Mouse (Mus musculus) cerebellum, postnatal 14 days (tissue): ENCODE results near the gene Shank2.

Experiments used
- DNase-seq, 2 experiments: peaks; one replicate each; pipeline ENCODE4 v3.0.0; 2021; ENCODE audit warnings: mixed read lengths in 2 of 2

Shank2 gene

DNA sequence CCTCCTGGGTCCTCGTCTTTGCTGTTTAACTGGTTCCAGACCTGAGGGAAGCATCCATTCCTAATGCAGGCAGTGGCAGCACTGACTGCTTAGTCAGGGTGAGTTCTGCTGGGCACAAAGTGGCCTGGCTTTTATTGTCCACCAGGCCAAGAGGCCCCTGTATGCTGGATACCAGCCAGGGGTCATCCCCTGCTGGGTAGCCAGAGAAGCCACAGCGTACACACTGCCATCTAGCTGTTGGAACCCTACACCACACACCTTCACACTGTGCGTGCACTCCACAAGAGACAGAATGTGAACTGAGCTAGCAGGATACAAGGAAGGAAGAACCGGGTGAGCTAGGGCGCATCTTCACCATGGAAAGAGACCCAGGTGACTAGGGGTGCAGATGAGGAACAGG lies 233.1 kb downstream of the Shank2 start:
- DNase-seq, result peak; percentile 49 to 66

DNA sequence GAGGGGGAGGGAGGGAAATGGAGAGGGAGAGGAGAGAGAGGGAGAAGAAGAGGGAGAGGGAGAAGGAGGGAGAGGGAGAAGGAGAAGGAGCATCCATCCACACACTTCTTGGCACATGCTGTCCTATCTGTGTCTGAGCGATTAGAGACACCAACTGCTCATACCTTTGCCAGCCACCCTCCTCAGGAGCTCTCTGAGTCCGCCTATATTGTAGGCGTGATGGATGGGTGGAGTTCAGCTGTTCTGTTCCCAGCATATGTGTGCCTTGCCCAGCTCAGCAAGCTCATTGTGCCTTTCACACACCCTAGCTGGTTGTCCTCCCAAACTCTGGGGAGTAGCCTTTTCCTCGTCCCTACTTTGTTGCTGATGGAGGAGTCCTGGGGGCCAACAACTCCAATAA lies 233.8 kb downstream of the Shank2 start:
- DNase-seq, result no peak

DNA sequence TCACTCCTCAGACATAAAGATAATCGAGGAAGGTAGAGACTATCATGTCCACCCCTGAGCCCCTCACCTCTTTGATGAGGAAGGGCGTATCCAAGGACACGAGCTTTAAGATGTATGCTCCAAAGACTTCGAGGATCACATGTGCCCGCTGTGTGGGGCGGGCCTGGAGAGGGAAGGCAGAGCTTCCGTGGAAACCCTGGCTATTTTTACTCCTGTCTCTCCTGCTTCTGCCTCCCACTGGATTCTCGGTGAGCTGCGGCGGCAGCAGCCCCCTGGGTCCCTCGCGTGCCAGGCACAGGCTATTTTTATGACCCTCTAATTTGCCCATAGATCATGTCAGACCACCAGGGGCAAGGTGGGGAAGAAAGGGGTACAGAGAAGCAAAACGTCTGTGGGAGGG lies 235.1 kb downstream of the Shank2 start:
- no peak for DNase-seq

DNA sequence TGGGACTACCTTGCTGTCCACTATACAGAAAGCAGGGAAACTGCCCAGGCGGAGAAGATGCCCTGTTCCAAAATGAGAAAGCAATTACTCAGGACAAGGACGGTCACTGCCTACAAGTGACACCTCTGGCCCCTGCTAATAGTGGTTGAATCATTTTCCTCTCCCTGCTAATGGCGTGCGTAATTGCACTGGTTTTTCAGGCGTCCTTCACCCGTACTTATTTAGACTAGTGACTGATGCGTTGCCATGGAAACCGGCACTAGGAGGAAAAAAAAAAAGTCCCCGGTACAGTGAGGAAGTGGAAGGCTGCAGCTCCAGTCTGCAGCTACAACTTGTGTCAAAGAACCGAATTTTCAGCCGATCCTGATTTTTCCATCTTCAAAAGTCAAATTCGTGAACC lies 236.7 kb downstream of the Shank2 start:
- DNase-seq, result peak; percentile 41 to 53

DNA sequence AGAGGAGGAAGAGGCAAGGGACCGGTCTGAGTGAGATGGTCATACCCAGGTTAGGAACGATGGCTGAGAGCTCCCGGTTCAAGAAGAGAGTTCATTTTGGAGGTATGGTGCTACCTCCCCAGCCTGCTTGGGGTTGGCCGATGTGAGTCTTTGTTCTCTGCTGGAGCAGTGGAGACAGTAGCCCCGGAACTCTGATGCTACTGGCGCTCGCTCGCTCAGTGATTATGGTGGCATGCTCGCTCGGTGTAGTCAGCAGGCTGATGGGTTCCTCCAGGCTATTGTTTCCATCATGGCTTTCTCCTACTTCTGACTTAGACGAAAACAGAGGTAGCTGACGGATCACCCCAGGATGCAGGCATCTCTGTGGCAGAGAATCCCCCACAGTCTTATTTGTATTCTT lies 237.3 kb downstream of the Shank2 start:
- DNase-seq, result no peak

DNA sequence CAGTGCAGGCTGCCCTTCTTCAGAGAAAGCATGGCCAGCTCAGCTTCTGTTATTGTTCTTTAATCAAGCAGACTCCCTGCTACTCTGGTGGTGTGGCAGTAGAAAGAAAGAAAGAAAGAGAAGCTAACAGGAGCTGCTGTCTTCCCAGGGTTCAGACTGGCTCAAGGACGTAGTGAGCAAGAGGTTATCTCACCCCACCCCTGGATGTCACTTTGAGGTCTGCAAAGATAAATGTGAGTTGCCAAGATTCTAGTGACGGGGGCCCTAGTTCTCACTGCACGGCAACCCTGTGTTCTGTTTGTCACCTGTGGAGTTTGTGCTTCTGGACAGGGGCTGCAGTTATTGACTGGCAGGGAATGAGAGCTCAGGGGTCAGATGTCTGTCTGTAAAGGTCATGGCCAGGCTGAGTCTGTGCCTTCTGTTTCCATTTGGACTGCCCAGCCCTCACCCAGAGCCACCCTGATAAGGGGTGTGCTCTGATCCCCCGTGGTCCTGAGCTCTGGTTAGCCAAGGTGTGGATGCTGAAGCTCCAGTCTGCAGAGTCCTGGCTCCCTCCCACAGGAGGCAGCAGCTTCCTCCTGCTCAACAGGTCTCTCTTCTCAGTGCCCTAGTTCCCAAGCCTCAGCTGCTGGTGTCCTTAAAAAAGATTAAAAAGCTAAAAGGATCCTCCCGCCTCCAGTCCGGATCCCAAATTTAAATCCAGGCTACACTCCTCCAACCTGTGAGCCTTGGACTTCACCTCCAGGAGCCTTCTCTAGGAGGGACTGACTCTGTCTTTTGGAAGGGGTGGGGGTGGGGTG lies 238.0 kb downstream of the Shank2 start:
- DNase-seq, result no peak

DNA sequence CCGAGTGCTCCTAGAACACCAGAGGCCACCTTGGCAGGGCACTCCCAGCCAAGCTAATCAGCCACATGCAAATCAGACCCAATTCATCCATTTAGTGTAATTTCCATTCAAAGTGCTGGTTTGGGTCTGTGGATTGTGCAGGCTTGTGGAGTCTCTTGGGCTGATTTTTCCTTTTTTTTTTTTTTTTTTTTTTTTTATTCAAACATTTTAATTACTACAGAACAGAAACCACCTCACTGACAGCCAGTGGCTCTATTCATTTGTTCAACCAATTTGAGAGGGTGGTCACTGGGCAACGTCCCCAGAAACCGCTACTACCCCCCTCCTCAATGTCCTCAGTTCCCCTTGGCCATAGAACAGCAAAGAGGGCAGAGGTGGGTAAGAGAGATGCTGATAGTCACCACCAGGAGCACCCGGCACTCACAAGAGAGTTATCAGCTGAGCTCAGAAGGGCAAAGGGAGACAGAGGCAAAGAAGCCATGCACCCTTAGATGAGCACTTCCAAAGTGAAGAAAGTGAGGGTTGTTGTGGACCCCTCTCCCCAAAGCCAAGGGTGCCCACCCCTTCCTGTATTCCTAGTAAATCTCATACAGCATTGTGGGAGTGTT lies 239.1 kb downstream of the Shank2 start:
- no peak for DNase-seq

DNA sequence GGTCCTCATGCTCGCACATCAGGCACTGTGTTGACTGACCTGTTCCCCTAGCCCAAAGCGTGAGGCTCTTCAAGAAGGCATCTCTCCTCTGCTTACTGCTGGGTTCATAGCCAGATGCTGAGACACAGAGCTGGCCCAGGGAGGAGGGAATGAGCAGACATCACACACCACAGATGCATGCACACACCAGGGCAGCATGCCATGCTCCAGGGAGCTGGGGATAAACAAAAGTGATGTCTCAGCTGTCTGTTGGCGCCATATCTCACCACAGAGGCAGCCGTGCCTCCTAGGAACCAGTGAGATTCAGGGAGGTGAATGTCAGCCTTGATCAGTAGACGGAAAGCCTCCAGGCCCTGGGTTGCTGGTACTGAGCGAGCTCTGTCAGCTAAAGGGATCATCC lies 242.5 kb downstream of the Shank2 start:
- DNase-seq, result no peak

DNA sequence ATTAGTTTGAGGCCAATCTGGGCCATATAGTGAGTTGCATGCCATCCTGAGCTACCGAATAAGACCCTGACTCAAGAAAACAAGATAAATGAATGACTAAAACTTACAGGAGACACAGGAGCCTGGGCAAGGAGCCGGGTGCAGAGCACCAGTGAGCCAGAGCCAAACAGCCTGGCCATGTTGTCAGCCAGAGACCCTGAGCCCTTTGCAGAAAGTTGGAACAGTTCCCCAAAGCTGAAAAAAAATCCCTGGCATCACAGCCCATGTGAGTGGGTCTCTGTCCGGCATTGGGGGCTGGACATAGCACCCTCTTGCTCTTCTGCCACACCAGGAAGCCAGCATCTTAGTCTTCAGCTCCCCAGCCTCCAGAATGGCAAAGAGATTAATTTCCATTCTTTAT lies 244.5 kb downstream of the Shank2 start:
- DNase-seq, result peak; percentile 32 to 44

DNA sequence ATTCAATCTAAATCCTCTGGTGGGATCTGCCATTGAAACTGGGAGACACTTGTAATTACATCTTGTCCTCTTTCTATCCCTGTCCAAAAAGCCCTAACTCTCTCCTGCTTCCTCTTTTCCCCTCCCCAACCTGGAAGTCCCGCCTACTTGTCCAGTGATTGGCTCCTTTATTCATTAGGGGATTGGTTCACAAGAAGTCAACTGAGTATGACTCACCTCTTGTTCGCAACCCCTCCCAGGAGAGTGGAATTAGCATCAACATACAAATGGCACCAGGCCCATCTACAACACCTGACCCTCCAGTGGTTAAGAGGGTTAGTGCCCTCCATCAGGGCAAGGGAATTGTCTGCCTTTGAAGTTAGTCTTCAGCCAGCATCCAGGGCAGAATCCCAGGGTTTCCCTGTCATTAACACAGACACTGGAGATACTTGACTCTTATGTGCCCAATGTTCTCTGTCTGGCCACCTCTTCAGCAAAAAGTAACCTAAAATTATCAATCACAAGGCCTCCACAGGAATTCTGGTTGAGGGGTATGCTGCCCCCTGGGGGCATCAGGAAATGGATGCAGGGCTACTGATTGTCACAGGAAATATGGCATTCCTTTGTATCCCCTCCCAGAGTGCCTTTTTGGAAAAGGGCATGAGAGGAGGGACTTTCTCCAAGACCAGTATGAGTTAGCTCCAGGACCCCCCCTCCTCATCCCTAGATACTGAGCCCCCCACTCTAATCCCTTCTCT lies 247.1 kb downstream of the Shank2 start:
- DNase-seq, result no peak

DNA sequence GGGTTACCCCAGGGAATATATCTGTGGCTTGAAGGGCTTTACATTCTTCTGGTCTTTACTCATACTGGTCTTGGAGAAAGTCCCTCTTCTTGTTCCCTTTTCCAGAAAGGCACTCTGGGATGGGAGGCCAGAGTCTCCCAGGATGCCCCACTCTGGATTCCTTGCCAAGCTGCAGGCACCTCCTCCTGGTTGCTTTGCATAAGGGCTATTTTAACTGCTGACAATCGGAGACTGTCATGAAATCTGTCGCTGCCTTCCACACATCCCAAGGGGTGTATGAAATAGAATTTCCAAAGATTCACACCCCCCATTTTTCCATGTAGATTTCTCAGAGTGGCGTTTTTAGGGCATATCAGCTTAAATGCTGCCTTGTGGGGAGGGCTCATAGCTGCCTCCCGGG lies 249.1 kb downstream of the Shank2 start:
- no peak for DNase-seq

DNA sequence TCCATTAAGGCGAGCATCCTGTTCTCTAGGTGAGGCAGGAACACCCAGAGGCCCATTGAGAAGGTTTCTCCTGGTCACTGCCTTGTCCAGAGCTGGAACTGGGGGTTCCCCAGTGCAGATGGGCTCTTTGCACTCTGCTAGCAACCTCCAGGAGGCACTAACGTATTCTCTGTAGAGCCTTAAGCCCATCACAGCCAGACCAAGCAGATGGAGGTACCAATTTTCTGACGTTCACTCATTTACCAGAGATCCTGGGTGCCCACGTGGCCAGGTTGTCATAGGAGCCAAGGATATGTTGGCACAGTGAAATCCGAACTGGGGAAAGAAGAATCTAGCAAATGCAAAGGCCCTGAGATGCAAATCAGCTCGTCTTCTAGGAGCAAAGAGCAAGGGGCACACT lies 249.5 kb downstream of the Shank2 start:
- peak; percentile 40 to 48 for DNase-seq

DNA sequence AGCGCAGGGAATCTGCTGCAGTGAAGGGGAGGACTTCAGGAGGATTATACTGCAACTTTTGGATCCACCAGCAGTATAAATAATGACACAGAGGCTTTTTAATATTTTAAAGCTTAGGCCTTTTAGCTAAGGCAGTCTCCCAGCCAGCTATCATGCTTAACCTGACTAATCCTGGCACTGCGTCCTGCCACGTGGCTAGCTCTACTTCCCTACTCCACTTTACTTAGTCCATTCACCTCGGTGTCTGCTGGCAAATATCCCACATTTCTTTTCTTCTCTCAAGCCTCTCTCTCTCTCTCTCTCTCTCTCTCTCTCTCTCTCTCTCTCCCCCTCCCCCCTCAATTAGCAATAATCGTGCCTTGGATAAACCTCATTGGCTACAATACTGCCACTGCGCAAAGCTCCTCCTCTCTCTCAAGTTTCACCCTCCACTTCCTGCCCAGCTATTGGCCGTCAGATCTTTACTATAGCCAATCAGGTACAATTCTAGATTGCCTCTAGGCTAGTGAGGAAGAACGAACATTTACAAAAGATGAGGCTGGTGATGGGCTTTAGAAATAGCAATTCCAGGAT lies 253.0 kb downstream of the Shank2 start:
- DNase-seq, result no peak

DNA sequence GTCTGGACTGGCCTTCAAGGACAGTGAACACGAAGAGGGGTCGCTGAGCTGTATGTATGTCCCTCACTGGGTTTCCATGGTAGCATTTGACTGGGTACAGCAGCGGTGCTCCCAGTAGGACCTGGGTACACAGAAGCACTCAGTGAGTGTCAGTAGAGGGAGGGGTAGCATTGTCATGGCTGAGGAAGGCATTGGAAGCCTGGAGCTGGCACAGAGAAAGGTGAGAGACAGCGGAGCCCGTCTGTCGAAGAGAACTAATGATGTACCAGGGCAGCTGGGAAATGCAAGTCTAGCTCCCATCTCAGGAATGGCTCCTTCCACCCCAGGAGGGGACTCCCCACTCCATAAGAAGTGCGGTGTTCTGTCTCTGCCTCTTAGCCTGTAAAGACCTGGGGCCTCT lies 256.1 kb downstream of the Shank2 start:
- DNase-seq, result no peak

DNA sequence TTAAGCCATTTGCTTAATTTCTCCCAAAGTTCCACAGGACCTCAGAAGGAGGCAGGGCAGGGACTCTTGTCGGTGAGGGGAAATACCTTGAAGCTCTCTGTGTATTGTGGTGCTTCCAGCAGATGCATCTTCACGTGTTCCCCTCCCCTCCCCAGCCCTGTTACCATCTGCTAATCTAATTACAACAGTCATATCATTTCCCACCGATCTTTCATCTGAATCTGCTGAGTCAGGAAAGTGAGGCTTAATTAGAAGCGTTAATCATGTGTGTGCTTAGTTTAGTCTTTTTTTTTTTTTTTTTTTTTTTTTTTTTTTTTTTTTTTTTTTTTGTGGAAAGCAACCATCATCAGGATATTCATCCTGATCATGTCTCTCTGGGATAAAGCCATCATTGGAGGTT lies 256.6 kb downstream of the Shank2 start:
- DNase-seq, result no peak

DNA sequence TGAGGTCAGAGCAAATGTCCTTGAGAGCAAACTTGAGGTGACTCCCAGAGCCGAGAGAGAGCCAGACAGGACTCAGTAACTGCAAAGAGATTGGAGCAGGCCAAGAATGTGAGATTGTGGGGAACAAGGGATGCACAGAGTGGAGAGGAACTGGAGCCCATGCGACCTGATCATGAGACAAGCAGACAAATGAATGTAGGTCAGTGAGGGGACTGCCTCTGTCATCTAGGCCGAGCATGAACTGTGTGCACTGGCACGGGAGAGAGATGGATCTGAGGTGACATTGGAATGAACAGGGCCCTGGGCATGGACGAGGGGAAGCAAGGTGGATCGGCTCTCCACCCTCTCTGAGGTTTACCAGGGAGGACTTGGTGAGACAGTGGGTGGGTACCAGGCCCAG lies 260.9 kb downstream of the Shank2 start:
- DNase-seq, result no peak

DNA sequence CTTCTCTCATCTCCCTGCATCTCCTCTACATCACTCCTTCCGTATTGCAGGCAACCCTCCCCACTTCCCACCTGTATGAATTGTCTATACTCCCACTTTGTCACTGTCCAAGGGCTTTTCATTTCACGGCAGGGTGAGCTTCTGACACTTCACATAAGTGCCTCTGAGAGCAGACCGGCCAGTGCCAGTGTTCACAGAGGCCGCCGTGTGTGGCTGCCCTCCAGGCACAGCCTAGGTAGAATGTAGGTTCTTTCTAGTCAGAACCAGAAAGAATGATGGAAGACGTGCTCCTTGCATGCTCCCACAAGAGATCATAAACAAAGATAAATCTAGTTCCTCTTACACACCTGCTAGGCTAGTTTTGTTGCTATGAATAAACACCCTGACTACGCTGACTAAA lies 265.0 kb downstream of the Shank2 start:
- DNase-seq, result no peak

DNA sequence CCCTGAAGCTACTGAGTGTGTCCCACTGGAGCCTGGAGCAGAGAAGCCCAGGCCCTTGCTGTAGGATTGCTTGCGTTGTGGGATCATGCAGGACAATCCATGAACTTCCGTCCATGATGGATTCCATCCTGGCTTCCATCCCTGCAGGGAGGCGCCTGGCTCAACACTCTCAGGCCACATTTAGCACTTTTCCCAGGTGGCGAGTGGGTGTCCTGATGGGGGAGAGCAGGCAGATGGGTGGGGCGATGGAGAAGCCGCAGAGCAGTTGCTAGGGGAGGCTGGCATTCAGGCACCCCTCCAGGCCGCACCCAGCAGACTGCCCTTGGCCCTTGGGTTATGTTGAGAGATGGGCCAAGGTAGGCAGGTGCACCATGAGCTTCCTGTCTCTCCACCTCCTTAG lies 266.6 kb downstream of the Shank2 start:
- no peak for DNase-seq

DNA sequence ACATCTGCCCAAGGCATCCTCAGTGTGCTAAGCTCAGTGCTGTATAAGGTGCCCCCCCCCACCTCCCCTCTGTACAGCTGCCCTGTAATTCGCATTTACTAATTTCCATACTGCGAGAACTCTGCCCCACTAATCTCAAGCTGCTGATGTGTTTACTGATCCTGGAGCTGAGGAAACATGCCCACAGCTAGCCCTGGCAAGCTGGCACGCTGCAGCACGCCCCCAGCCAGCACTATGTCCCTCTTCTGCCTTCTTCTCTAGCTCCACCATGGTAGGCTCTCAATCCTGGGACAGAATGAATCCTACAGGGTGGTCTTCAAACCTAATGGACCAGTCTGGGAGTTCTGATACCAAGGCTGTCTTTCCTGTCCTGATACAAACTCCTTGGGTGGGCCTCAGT lies 267.1 kb downstream of the Shank2 start:
- no peak for DNase-seq

DNA sequence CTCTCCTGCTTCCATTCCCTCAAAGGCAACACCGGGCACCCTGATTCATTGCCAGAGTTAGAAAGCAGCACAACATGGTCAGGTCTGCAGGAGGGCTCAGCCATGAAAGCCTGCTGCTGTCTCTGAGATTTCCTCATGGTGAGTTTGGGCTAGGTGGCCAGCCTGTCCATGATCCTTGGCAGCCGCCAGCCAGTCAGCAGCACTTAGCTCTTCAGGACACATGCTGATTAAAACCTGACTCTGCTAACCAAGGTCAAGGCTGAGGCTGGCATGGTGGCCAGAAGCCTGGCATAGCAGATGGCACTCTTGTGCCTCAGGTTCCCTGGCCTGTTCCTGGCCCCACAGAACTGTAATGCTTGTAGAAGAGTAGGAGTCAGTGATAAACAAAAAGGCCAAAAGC lies 269.3 kb downstream of the Shank2 start:
- DNase-seq, result peak; percentile 74 to 89

DNA sequence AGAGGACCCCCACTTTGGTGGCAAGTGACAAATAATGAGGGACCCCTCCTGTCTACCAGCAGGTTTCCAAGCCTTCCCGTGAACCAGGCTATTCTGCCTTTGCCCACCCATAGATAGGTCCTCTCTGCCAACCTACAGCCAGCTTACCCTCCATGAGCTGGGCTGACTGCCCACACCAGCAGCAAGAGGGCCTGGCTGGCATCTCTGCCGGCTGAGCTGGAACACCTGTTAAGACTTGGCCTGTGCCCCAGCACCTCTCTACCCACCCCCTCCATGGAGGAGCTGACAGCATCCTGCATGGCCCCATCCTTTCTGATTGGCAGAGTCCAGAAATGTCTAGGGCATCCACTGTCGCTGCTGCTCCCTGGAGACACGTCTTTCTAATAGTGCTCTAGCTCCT lies 277.0 kb downstream of the Shank2 start:
- peak; percentile 85 to 88 for DNase-seq

DNA sequence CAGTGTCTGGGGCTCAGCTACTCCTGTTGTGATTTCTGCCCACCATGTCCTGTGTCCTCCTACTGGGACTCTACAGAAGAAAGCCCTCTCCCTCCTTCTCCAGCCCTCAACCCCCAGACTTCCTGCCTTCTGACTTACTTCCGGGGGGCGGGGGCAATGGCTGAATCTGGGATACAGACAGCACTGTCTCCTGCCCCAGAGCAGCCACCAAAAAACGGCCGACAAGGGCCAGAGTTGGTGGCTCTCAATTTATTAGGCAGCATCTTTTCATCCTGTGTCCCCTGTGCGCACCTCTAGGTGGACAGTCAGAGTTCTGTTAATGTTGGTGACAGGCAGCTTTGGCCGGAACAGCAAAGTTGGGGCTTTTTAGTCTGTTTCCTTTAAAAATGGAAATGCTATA lies 282.0 kb downstream of the Shank2 start:
- peak; percentile 57 to 68 for DNase-seq

DNA sequence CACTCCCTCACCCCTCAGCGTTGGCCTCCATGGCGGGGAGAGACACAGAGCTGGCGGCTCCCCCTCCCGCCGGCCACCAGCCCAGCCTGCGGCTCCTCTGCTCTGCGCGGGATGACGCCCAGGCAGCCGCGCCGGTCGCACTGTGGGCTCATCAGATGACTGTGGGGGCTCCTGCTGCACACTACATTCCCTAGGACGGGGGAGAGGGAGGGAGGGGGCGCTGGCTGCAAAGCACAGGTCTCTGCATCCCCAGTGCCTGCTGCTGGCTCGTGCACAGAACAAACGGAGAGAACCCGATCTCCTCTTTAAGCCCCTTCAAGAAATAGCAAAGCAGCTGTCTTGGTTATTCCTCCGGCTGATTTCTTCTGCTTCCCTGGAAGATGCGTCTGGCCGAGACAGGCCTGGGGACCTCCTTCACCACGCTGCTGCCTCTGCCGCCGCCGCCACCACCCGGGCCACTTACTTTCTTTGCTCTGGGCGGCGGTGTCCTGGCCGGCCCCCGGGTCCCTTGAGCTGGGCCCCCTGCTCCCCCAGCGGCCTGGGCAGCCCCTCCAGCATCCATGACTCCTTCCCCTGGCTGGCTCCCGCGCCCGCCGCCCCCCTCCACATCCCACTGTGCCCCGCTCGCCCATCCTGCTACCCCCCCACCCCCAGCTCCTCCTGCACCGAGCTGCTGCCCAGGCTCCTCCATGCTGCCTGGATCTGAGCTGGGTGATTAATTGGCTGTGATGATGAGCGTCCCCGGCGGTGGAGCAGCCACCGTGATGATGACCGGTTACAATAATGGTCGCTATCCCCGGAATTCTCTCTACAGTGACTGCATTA lies 282.7 kb downstream of the Shank2 start:
- peak; percentile 73 to 76 for DNase-seq
